Mouse (Mus musculus): ENCODE results near the gene Abtb2.

DNA sequence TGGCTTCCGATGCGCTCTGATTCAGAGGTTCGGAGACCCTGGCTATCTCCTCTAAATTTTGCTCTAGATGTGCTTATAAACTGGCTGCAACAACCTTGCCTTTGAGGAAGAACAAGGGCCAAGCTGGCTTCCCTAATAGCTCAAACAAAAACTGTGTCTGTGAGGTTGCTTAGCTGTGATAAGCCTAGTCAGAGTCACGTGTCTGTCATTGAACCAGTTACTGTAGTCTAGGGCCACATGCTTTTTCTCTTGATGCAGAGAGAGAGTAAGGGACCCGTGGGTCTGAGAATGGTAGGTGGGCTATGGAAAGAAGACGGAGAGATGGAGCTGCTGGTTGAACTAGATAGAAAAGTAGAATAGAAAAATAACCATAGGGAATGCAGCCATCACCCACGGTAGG, 24.5 kb downstream of the Abtb2 start:
- TF ChIP-seq CTCF (IDR thresholded peaks at IDR 0.05; ENCODE audit: control insufficient read depth, insufficient read depth, low read length) (no peak), POLR2A (IDR thresholded peaks at IDR 0.05; ENCODE audit: borderline replicate concordance, control insufficient read depth, low read depth, low read length) (no peak)

Data from bone marrow, adult 2 months (tissue).